Mouse (Mus musculus): ENCODE measurements around the gene Zdhhc4. TPM values are rescaled to one million over a fixed set of nuclear protein-coding genes. Genes with fewer than 3 reads are reported as not detected.
A peak's percentile ranks its signal among the peaks of the same experiment; 100 is the strongest.

Zdhhc4 gene
- polyA plus RNA-seq, 1 experiment from 2014 or later: 77.3 TPM

- H3K9me3 ChIP-seq (replicated peaks; ENCODE audit: control insufficient read depth, low read length): no peaks in the 10 kb centered on the region
- no peaks in the 10 kb centered on the region for H3K36me3 ChIP-seq (replicated peaks; ENCODE audit: control insufficient read depth, insufficient read depth, low read depth, low read length)
- peaks cover 2% of the 10 kb centered on the region; the same call in 1 of the 2 replicates for H3K4me1 ChIP-seq (ENCODE audit: control insufficient read depth, insufficient read depth, low read length)
- H3K27me3 ChIP-seq (ENCODE audit: control insufficient read depth, insufficient read depth, low read length): peaks cover 57% of the 10 kb centered on the region
- DNase-seq (ENCODE audit: low spot score) (no peak), ATAC-seq (replicated peaks; ENCODE audit: insufficient number of reproducible peaks, low FRiP score, low TSS enrichment, low read depth) (no peak)
- no peak overlapping the region for H3K9ac ChIP-seq (replicated peaks; ENCODE audit: low read length)
- WGBS: 69% methylated on average over 3 of the region's 3 CpGs
- H3K4me3 ChIP-seq (ENCODE audit: low read depth, low read length): no peak overlapping the region
- no peak overlapping the region for H3K4me2 ChIP-seq (ENCODE audit: low read depth, low read length)
- H3K27ac ChIP-seq (replicated peaks; ENCODE audit: low read depth, low read length): no peak overlapping the region
Observed at GRCm38 (mm10) chr5:143367931-143368330, 38.9 kb upstream of the Zdhhc4 start.

- H3K36me3 ChIP-seq (replicated peaks; ENCODE audit: control insufficient read depth, insufficient read depth, low read depth, low read length): no peaks in the 10 kb centered on the region
- WGBS: under 1% methylated on average over 47 of the region's 47 CpGs
- H3K9me3 ChIP-seq (replicated peaks; ENCODE audit: control insufficient read depth, low read length): no peaks in the 10 kb centered on the region
- ATAC-seq (replicated peaks; ENCODE audit: insufficient number of reproducible peaks, low FRiP score, low TSS enrichment, low read depth) (peak; percentile 45; the same call in 1 of the 2 replicates), DNase-seq (ENCODE audit: low spot score) (peak; percentile 78)
- H3K27me3 ChIP-seq (ENCODE audit: control insufficient read depth, insufficient read depth, low read length): peaks cover 21% of the 10 kb centered on the region
- H3K4me2 ChIP-seq (ENCODE audit: low read depth, low read length): peak overlapping the region; percentile 68
- H3K4me3 ChIP-seq (ENCODE audit: low read depth, low read length): peak overlapping the region; percentile 38
- no peak overlapping the region for H3K27ac ChIP-seq (replicated peaks; ENCODE audit: low read depth, low read length)
- no peaks in the 10 kb centered on the region for H3K4me1 ChIP-seq (ENCODE audit: control insufficient read depth, insufficient read depth, low read length)
- H3K9ac ChIP-seq (replicated peaks; ENCODE audit: low read length): peak overlapping the region; percentile 61
Observed at GRCm38 (mm10) chr5:143363678-143364615, 34.9 kb upstream of the Zdhhc4 start.

- ATAC-seq (replicated peaks; ENCODE audit: insufficient number of reproducible peaks, low FRiP score, low TSS enrichment, low read depth): no peak
- Histone ChIP-seq H3K4me1 (ENCODE audit: control insufficient read depth, insufficient read depth, low read length) (peaks cover 4% of the 10 kb centered on the region), H3K27ac (replicated peaks; ENCODE audit: low read depth, low read length) (no peak overlapping the region), H3K9me3 (replicated peaks; ENCODE audit: control insufficient read depth, low read length) (no peaks in the 10 kb centered on the region), H3K4me2 (ENCODE audit: low read depth, low read length) (no peak overlapping the region), H3K36me3 (replicated peaks; ENCODE audit: control insufficient read depth, insufficient read depth, low read depth, low read length) (no peaks in the 10 kb centered on the region), H3K27me3 (ENCODE audit: control insufficient read depth, insufficient read depth, low read length) (peaks cover 16% of the 10 kb centered on the region), H3K4me3 (ENCODE audit: low read depth, low read length) (no peak overlapping the region), H3K9ac (replicated peaks; ENCODE audit: low read length) (no peak overlapping the region)
- DNase-seq (ENCODE audit: low spot score): no peak
- WGBS: 69% methylated on average over 7 of the region's 7 CpGs
Observed at GRCm38 (mm10) chr5:143361428-143361827, 32.4 kb upstream of the Zdhhc4 start.

GRCm38 (mm10) chr5:143360000-143360399 lies 30.9 kb upstream of the Zdhhc4 start:
- DNase-seq (ENCODE audit: low spot score) (peak; percentile 52), ATAC-seq (replicated peaks; ENCODE audit: insufficient number of reproducible peaks, low FRiP score, low TSS enrichment, low read depth) (no peak)
- Histone ChIP-seq H3K9me3 (replicated peaks; ENCODE audit: control insufficient read depth, low read length) (no peaks in the 10 kb centered on the region), H3K36me3 (replicated peaks; ENCODE audit: control insufficient read depth, insufficient read depth, low read depth, low read length) (no peaks in the 10 kb centered on the region), H3K4me2 (ENCODE audit: low read depth, low read length) (no peak overlapping the region), H3K27me3 (ENCODE audit: control insufficient read depth, insufficient read depth, low read length) (peaks cover 14% of the 10 kb centered on the region), H3K27ac (replicated peaks; ENCODE audit: low read depth, low read length) (no peak overlapping the region), H3K4me1 (ENCODE audit: control insufficient read depth, insufficient read depth, low read length) (peaks cover 4% of the 10 kb centered on the region), H3K4me3 (ENCODE audit: low read depth, low read length) (no peak overlapping the region), H3K9ac (replicated peaks; ENCODE audit: low read length) (no peak overlapping the region)
- 60% methylated on average over 5 of the region's 5 CpGs for WGBS

- no peak for DNase-seq (ENCODE audit: low spot score)
- WGBS: 36% methylated on average over 7 of the region's 7 CpGs
Observed at GRCm38 (mm10) chr5:143359263-143359662, 30.2 kb upstream of the Zdhhc4 start.

GRCm38 (mm10) chr5:143357564-143357963 lies 28.5 kb upstream of the Zdhhc4 start:
- peak overlapping the region; percentile 48; the same call in 1 of the 2 replicates for H3K9ac ChIP-seq (replicated peaks; ENCODE audit: low read length)
- WGBS: 4% methylated on average over 24 of the region's 28 CpGs

More at GRCm38 (mm10) chr5:143359263-143359662, 30.2 kb upstream of the Zdhhc4 start:
- H3K4me3 ChIP-seq (ENCODE audit: low read depth, low read length): no peak overlapping the region
- H3K9me3 ChIP-seq (replicated peaks; ENCODE audit: control insufficient read depth, low read length): no peaks in the 10 kb centered on the region
- H3K4me2 ChIP-seq (ENCODE audit: low read depth, low read length): no peak overlapping the region
- no peak overlapping the region for H3K27ac ChIP-seq (replicated peaks; ENCODE audit: low read depth, low read length)
- H3K9ac ChIP-seq (replicated peaks; ENCODE audit: low read length): no peak overlapping the region
- peaks cover 7% of the 10 kb centered on the region for H3K27me3 ChIP-seq (ENCODE audit: control insufficient read depth, insufficient read depth, low read length)
- H3K36me3 ChIP-seq (replicated peaks; ENCODE audit: control insufficient read depth, insufficient read depth, low read depth, low read length): no peaks in the 10 kb centered on the region
- no peak for ATAC-seq (replicated peaks; ENCODE audit: insufficient number of reproducible peaks, low FRiP score, low TSS enrichment, low read depth)
- peaks cover 4% of the 10 kb centered on the region for H3K4me1 ChIP-seq (ENCODE audit: control insufficient read depth, insufficient read depth, low read length)

GRCm38 (mm10) chr5:143356686-143357388 lies 27.8 kb upstream of the Zdhhc4 start, which contains the start of gene Grid2ip:
Gene Grid2ip (plus strand): TSS chr5:143357338.
- Histone ChIP-seq H3K27me3 (ENCODE audit: control insufficient read depth, insufficient read depth, low read length) (peaks cover 7% of the 10 kb centered on the region), H3K9me3 (replicated peaks; ENCODE audit: control insufficient read depth, low read length) (no peaks in the 10 kb centered on the region), H3K9ac (replicated peaks; ENCODE audit: low read length) (peak within 1 kb of the TSS; percentile 48; the same call in 1 of the 2 replicates), H3K4me1 (ENCODE audit: control insufficient read depth, insufficient read depth, low read length) (peaks cover 4% of the 10 kb centered on the region), H3K36me3 (replicated peaks; ENCODE audit: control insufficient read depth, insufficient read depth, low read depth, low read length) (no peaks in the 10 kb centered on the region), H3K4me3 (ENCODE audit: low read depth, low read length) (peak within 1 kb of the TSS; percentile 2; the same call in 1 of the 2 replicates), H3K27ac (replicated peaks; ENCODE audit: low read depth, low read length) (no peak within 1 kb of the TSS), H3K4me2 (ENCODE audit: low read depth, low read length) (peak within 1 kb of the TSS; percentile 36)
- DNase-seq (ENCODE audit: low spot score): peak; percentile 58
- ATAC-seq (replicated peaks; ENCODE audit: insufficient number of reproducible peaks, low FRiP score, low TSS enrichment, low read depth): no peak
- WGBS: 15% methylated on average over 17 of the region's 17 CpGs

More at GRCm38 (mm10) chr5:143357564-143357963, 28.5 kb upstream of the Zdhhc4 start:
- Histone ChIP-seq H3K9me3 (replicated peaks; ENCODE audit: control insufficient read depth, low read length) (no peaks in the 10 kb centered on the region), H3K27me3 (ENCODE audit: control insufficient read depth, insufficient read depth, low read length) (peaks cover 7% of the 10 kb centered on the region), H3K27ac (replicated peaks; ENCODE audit: low read depth, low read length) (no peak overlapping the region), H3K4me1 (ENCODE audit: control insufficient read depth, insufficient read depth, low read length) (peaks cover 4% of the 10 kb centered on the region), H3K4me2 (ENCODE audit: low read depth, low read length) (peak overlapping the region; percentile 36), H3K36me3 (replicated peaks; ENCODE audit: control insufficient read depth, insufficient read depth, low read depth, low read length) (no peaks in the 10 kb centered on the region), H3K4me3 (ENCODE audit: low read depth, low read length) (peak overlapping the region; percentile 2; the same call in 1 of the 2 replicates)
- ATAC-seq (replicated peaks; ENCODE audit: insufficient number of reproducible peaks, low FRiP score, low TSS enrichment, low read depth) (no peak), DNase-seq (ENCODE audit: low spot score) (no peak)
